Mouse (Mus musculus): ENCODE measurements around the gene Cnnm3.

The Cnnm3 gene

DNA sequence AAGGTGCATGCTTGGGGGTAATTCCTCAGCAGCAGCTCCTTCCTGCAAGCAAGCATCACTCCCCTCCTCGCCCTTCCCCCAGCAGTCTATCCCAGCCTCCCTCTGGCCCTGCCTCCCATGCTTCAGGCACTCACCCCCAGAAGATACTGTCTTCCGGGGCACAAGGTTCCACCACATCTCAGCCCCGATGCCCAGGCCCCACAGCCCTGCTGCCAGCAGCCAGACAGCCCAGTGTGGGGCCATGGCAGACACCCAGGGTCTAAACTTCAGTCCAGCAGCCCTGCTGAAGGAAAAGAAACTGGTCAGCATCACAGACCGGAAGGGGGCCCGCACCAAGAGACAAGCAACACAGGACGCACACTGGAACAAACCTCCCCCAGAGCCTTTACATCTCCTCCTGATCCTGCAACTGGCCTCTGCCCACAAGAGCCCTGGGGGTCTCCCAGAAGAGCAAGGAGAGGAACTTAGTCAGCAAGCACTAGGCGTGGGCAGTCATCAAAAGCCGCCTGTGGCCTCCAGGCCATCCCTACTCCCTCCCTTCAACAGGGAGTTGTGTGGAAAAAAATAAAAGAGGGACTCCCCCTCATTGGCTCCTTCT, 44.2 kb downstream of the Cnnm3 start:
- CTCF ChIA-PET, result interaction anchor here (0.6 kb wide), 2 partner anchors 125 to 1840 kb away, joined by 4 to 5 read pairs; no protein-coding TSS in a partner anchor

DNA sequence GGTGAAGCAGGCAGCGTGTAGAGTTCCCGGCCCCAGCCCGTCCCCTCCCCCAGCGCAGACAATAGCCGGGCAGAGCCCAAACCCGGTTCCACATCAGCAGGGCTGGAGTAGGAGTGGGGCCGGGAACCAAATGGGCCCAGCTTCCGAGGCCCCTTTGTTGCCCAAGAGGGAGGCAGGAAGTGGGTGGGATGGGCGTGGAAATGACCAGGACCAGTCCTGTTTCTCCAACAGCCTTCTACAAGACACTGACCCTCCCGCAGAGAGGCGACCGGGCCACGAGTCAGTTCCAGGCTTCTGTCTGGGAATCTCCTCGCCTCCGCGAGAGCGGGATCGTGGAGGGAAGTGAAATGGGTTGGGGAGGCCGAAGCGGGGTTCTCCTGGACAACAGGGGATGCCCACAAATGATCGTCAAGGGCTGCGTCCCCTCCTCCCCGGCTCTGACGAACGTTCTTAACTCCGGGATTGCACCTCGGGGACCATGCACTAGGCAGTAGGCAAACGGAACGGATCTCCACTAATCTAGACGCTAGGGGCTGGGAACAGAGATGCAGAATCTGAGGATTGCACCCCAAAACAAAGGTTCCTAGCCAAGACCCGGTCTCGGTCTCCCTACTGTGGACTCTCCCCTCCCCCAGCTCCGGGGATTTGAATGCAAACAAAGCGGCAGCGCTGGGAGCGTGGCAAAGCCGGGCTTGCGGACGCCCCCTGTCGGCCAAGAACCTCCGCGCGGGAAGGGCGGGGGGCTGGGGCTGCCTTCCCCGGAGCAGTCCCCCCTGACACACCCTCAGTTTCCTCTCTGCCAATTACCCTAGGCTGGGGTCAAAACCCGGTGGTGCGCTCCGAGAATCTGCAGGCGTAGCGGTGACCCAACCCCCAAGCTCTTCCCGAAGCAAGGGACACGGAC, 45.1 kb downstream of the Cnnm3 start:
- CTCF ChIA-PET, result interaction anchor here (0.6 to 1.5 kb wide), 2 partner anchors 9 to 1839 kb away, joined by 5 to 7 read pairs; partner anchors contain the start of gene Ankrd39

GRCm38 (mm10) chr1:36557457-36558011, 45.9 kb downstream of the Cnnm3 start:
- CTCF ChIA-PET, result interaction anchor here (0.5 to 1.5 kb wide), 2 partner anchors 10 to 13 kb away, joined by 4 to 7 read pairs; partner anchors contain the start of gene Ankrd39

DNA sequence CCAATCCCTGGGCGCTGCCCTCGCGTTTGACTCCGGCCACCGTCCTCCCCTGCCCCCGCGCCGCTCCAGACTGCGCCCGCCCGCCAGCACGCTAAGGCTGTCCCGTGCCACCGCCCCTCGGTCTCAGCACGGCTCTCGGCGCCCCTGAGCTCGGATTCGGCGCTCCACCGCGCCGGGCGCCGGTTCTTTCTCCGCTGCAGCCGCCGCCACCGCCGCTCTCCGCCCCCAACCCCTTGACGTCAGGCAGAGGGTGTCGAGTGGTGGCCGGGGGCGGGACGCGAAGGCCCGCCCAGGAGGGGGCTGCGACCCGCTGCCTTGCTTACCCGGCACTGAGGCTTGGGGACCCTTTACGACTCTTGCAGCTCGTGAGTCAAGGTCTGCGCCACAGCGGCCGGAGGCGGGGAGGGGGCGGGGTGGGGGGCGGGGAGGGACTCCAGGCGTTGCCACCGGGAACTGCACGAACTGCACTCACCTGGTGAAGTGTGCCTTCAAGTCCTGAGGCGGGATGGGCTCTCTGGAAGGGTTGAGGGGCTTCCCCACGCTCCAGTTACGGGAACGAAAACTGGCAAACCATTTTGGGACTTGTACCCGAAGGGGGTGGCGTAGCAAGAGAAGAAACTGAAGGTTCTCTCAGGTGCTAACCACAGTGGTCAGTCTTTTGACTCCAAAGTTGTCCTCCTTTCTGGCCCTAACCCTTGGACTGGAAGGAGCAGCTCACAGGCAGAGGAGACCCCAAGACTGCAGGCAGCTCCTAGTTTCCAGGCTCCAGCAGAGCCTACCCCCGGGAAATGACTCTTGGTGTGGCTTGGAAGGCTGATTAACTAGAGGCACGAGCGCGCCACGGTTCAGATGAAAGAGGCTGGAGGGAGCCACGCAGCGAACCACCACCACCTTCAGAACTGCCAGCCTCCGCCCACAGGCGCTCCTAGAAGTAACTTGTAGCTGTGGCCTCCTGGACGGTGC, 46.6 kb downstream of the Cnnm3 start, which contains the start of gene Sema4c:
Gene Sema4c (minus strand): TSS at position 319 of the 963 bp plus-strand sequence.
- CTCF ChIA-PET, result interaction anchor here (0.5 to 1.5 kb wide), 3 partner anchors 11 to 110 kb away, joined by 4 to 8 read pairs (median 7); partner anchors contain the start of gene Ankrd39

GRCm38 (mm10) chr1:36559256-36559655, 47.6 kb downstream of the Cnnm3 start:
- CTCF ChIA-PET, result interaction anchor here (0.6 kb wide), 1 partner anchor 57 kb away, joined by 3 read pairs; no protein-coding TSS in a partner anchor

DNA sequence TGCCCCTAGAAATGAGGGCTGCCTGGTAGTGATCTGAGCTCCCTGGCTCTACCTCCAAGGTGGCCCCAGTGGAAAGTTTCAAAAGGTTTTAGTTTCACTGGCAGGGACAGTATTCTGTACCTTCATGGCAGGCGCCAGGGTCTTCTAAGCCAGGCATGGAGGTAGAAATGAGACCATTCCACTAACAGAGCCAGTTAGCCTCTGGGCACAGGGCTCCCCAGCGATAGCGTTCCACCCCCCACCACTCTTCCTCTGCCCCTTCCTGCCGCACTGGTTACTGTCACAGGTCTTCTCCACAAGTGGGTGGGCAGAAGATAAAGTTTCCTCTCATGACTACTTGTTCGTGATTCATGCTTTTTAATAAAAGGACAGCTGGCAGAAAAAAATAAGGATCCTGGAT, 48.2 kb downstream of the Cnnm3 start:
- CTCF ChIA-PET, result interaction anchor here (0.6 kb wide), 1 partner anchor 56 kb away, joined by 3 read pairs; no protein-coding TSS in a partner anchor

- CTCF ChIA-PET, result no interaction called here
These were observed 49.2 kb downstream of the Cnnm3 start for GRCm38 (mm10) chr1:36560903-36561302.

- CTCF ChIA-PET, result no interaction called here
These were observed 50.7 kb downstream of the Cnnm3 start for GRCm38 (mm10) chr1:36562388-36562787.

DNA sequence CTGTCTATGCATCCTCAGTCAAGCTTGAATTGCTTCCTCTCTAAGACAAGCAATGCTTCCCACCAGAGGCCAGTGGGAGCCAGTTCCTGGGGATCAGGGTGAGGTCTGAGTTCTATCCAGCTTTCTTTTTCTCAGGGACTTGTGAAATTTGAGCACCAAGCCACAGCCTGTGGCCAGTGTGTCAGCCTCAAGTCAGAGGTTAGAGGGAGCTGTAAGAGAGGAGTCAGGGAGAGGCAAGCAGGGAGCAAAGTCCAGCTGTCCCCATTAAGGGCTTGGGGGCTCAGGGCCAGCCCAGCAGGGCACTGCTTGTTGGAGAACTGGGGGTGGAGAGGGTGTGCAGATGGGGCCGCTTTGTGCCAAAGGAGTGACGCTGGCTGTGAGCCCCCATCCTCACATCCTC, 51.5 kb downstream of the Cnnm3 start:
- CTCF ChIA-PET, result no interaction called here

DNA sequence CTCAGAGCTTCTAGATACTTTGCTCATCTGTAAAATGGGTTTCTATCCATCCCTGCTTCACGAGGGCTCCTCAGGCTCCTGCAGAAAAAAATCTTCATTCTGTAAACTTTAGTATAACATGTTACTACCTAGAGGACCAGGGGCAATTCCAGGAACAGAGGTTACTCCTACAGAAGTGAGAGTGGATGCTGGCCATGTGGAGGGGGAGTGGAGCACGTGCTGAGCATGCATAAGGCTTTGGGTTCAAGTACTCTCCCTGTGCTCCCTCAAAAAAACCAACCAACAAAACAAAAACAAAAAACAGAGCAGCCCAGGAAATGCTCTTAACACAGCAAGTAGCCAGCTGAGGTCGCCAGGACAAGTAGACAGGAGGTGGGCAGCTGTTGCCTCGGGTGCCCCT, 52.0 kb downstream of the Cnnm3 start:
- CTCF ChIA-PET, result no interaction called here

- CTCF ChIA-PET, result no interaction called here
These were observed 52.4 kb downstream of the Cnnm3 start for GRCm38 (mm10) chr1:36564101-36564500.

- CTCF ChIA-PET, result interaction anchor here (0.7 kb wide), 1 partner anchor 17 kb away, joined by 6 read pairs; no protein-coding TSS in a partner anchor
These were observed 54.8 kb downstream of the Cnnm3 start for GRCm38 (mm10) chr1:36566425-36566824.

DNA sequence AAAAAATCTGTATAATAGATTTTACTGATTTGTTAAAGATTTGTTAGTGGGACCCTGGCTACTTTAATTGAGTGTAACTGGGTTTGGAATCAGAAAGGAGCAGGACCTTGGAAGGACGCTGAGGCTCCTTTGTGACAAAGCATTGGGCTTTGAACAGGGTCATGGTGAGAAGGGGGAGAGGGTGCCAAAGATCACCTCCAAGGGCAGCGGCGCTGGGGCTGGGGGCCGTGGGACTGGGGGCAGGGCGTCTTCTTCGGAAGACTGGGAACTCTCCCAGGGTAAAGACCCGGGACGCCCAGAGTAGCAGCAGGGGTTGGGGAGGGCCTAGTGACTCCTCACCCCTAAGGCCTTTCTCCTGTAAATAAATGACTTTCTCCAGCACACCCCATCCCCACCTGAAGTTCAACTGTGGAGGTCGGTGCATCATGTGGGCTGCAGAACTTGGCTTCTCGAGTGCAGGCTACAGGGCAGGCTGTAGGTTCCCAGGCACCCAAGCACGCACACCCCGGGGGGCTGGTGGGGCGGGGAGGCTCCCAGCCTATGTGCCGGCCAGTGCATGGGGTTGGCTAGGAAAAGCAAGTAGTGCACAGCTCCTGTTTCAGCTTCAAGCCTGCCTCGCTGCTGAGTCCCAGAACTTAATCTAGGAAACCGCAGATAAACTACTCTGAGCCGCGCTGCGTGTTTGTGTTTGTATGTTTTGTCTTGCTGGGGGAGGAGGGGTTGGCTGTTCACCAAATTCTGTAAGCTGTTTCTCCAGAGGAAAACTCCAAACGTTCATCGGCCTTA, 56.3 kb downstream of the Cnnm3 start:
- CTCF ChIA-PET, result no interaction called here

- CTCF ChIA-PET, result interaction anchor here (0.5 kb wide), 1 partner anchor 147 kb away, joined by 3 read pairs; no protein-coding TSS in a partner anchor
These were observed 57.1 kb downstream of the Cnnm3 start for GRCm38 (mm10) chr1:36568776-36569175.

- CTCF ChIA-PET, result no interaction called here
These were observed 58.1 kb downstream of the Cnnm3 start for GRCm38 (mm10) chr1:36569694-36570276.

DNA sequence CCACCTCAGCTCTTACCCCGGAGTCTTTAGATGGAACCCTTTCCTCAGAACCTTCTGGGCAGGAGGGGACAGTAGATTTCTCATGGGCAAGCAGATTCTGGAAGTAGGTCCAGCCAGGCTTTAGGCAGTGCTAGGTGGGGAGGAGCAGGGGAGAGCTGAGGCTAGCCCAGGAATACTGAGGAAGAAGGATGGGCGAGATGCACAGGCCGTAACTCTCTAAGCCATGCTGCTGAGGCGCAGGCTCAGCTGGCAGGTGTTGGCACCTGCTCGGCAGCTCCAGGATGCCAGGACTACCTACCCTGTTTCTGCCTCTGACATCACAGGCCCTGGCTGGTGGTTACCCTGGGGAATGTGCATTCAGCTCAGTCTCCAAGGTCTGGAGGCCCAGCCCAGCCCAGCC, 58.7 kb downstream of the Cnnm3 start:
- CTCF ChIA-PET, result no interaction called here

DNA sequence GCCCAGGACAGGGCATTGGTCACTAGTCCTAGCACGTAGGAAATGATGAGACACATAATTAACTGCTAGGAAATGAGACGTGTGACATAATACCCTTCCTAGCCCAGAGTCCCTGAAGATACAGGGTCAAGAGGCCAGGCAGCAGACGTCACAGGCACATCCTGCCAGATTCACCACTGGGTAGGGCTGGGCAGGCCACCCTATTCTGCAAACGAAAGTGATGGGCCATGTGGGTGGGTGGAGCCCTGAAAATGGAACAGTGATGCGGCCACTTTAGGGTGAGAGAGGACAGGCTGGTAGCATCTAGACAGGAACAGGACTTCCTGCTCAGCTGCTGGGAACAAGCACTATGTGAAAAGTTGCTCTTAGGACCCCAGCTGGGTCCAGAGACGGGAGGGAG, 60.0 kb downstream of the Cnnm3 start:
- CTCF ChIA-PET, result interaction anchor here (0.6 kb wide), 1 partner anchor 42 kb away, joined by 7 read pairs; no protein-coding TSS in a partner anchor

- CTCF ChIA-PET, result interaction anchor here (0.6 kb wide), 1 partner anchor 41 kb away, joined by 7 read pairs; no protein-coding TSS in a partner anchor
These were observed 60.6 kb downstream of the Cnnm3 start for GRCm38 (mm10) chr1:36572140-36572700.

- CTCF ChIA-PET, result no interaction called here
These were observed 61.0 kb downstream of the Cnnm3 start for GRCm38 (mm10) chr1:36572709-36573108.
